Mouse (Mus musculus): ENCODE data around the gene Tgif2. TPM values are rescaled to one million over a fixed set of nuclear protein-coding genes. Genes with fewer than 3 reads are reported as not detected.
"Not testable (repeated sequence)": the region's sequence is repeated elsewhere in the genome, so short reads cannot be mapped to it uniquely, and the experiment has no call there.

The Tgif2 gene
- 11.0 and 12.7 TPM in 2 replicates for polyA plus RNA-seq (2012; rRNA removed)

GRCm38 (mm10) chr2:156839319-156840191 lies at the start of gene Tgif2:
Gene Tgif2, plus strand, starts transcription at chr2:156840007.
- no peaks in the 10 kb centered on the region for H3K36me3 ChIP-seq (ENCODE audit: control insufficient read depth, insufficient read depth, low read length)
- peak within 1 kb of the TSS; percentile 63 for H3K27ac ChIP-seq (ENCODE audit: control insufficient read depth, insufficient read depth, low read depth, low read length)
- H3K4me1 ChIP-seq (ENCODE audit: control insufficient read depth, insufficient read depth, low read length) = peaks cover 27% of the 10 kb centered on the region
- H3K4me3 ChIP-seq (ENCODE audit: control insufficient read depth, low read depth, low read length) = peak within 1 kb of the TSS; percentile 87
- H3K27me3 ChIP-seq (ENCODE audit: control insufficient read depth, insufficient read depth, low read length) = no peaks in the 10 kb centered on the region
- no peak for TF ChIP-seq CTCF (IDR thresholded peaks at IDR 0.05; ENCODE audit: control insufficient read depth, insufficient read depth, insufficient replicate concordance, low read depth, low read length)
- TF ChIP-seq POLR2A (IDR thresholded peaks at IDR 0.05; ENCODE audit: control insufficient read depth, low read depth, low read length) = peak; percentile 49; the same call in 1 of the 2 replicates

- no peaks in the 10 kb centered on the region for H3K36me3 ChIP-seq (ENCODE audit: control insufficient read depth, insufficient read depth, low read length)
- no peaks in the 10 kb centered on the region for H3K27me3 ChIP-seq (ENCODE audit: control insufficient read depth, insufficient read depth, low read length)
- H3K4me1 ChIP-seq (ENCODE audit: control insufficient read depth, insufficient read depth, low read length) = no peaks in the 10 kb centered on the region
- no peak for TF ChIP-seq CTCF (IDR thresholded peaks at IDR 0.05; ENCODE audit: control insufficient read depth, insufficient read depth, insufficient replicate concordance, low read depth, low read length)
- no peak for TF ChIP-seq POLR2A (IDR thresholded peaks at IDR 0.05; ENCODE audit: control insufficient read depth, low read depth, low read length)
- H3K27ac ChIP-seq (ENCODE audit: control insufficient read depth, insufficient read depth, low read depth, low read length) = no peak overlapping the region
- H3K4me3 ChIP-seq (ENCODE audit: control insufficient read depth, low read depth, low read length) = no peak overlapping the region
Measured at GRCm38 (mm10) chr2:156798516-156798915, 41.3 kb upstream of the Tgif2 start.

- no peaks in the 10 kb centered on the region for H3K36me3 ChIP-seq (ENCODE audit: control insufficient read depth, insufficient read depth, low read length)
- no peaks in the 10 kb centered on the region for H3K27me3 ChIP-seq (ENCODE audit: control insufficient read depth, insufficient read depth, low read length)
- TF ChIP-seq POLR2A (IDR thresholded peaks at IDR 0.05; ENCODE audit: control insufficient read depth, low read depth, low read length) = no peak
- TF ChIP-seq CTCF (IDR thresholded peaks at IDR 0.05; ENCODE audit: control insufficient read depth, insufficient read depth, insufficient replicate concordance, low read depth, low read length) = no peak
- H3K4me3 ChIP-seq (ENCODE audit: control insufficient read depth, low read depth, low read length) = no peak overlapping the region
- no peaks in the 10 kb centered on the region for H3K4me1 ChIP-seq (ENCODE audit: control insufficient read depth, insufficient read depth, low read length)
- H3K27ac ChIP-seq (ENCODE audit: control insufficient read depth, insufficient read depth, low read depth, low read length) = no peak overlapping the region
Measured at GRCm38 (mm10) chr2:156801045-156801444, 38.8 kb upstream of the Tgif2 start.

GRCm38 (mm10) chr2:156802116-156802515 lies 37.7 kb upstream of the Tgif2 start:
- not testable (repeated sequence) for H3K4me1 ChIP-seq (ENCODE audit: control insufficient read depth, insufficient read depth, low read length); H3K27me3 ChIP-seq (ENCODE audit: control insufficient read depth, insufficient read depth, low read length); H3K27ac ChIP-seq (ENCODE audit: control insufficient read depth, insufficient read depth, low read depth, low read length); H3K36me3 ChIP-seq (ENCODE audit: control insufficient read depth, insufficient read depth, low read length); H3K4me3 ChIP-seq (ENCODE audit: control insufficient read depth, low read depth, low read length)

- H3K27ac ChIP-seq (ENCODE audit: control insufficient read depth, insufficient read depth, low read depth, low read length) = no peak overlapping the region
- no peaks in the 10 kb centered on the region for H3K27me3 ChIP-seq (ENCODE audit: control insufficient read depth, insufficient read depth, low read length)
- no peaks in the 10 kb centered on the region for H3K36me3 ChIP-seq (ENCODE audit: control insufficient read depth, insufficient read depth, low read length)
- TF ChIP-seq CTCF (IDR thresholded peaks at IDR 0.05; ENCODE audit: control insufficient read depth, insufficient read depth, insufficient replicate concordance, low read depth, low read length) = no peak
- no peak for TF ChIP-seq POLR2A (IDR thresholded peaks at IDR 0.05; ENCODE audit: control insufficient read depth, low read depth, low read length)
- no peak overlapping the region for H3K4me3 ChIP-seq (ENCODE audit: control insufficient read depth, low read depth, low read length)
- H3K4me1 ChIP-seq (ENCODE audit: control insufficient read depth, insufficient read depth, low read length) = peaks cover 6% of the 10 kb centered on the region
Measured at GRCm38 (mm10) chr2:156803698-156804372, 36.0 kb upstream of the Tgif2 start.

- no peaks in the 10 kb centered on the region for H3K36me3 ChIP-seq (ENCODE audit: control insufficient read depth, insufficient read depth, low read length)
- no peak for TF ChIP-seq POLR2A (IDR thresholded peaks at IDR 0.05; ENCODE audit: control insufficient read depth, low read depth, low read length)
- TF ChIP-seq CTCF (IDR thresholded peaks at IDR 0.05; ENCODE audit: control insufficient read depth, insufficient read depth, insufficient replicate concordance, low read depth, low read length) = no peak
- peaks cover 8% of the 10 kb centered on the region for H3K4me1 ChIP-seq (ENCODE audit: control insufficient read depth, insufficient read depth, low read length)
- H3K27me3 ChIP-seq (ENCODE audit: control insufficient read depth, insufficient read depth, low read length) = no peaks in the 10 kb centered on the region
- H3K27ac ChIP-seq (ENCODE audit: control insufficient read depth, insufficient read depth, low read depth, low read length) = no peak overlapping the region
- no peak overlapping the region for H3K4me3 ChIP-seq (ENCODE audit: control insufficient read depth, low read depth, low read length)
Measured at GRCm38 (mm10) chr2:156804589-156804988, 35.2 kb upstream of the Tgif2 start.

GRCm38 (mm10) chr2:156806886-156807285 lies 32.9 kb upstream of the Tgif2 start:
- Histone ChIP-seq H3K36me3 (ENCODE audit: control insufficient read depth, insufficient read depth, low read length) (no peaks in the 10 kb centered on the region), H3K4me3 (ENCODE audit: control insufficient read depth, low read depth, low read length) (no peak overlapping the region), H3K27ac (ENCODE audit: control insufficient read depth, insufficient read depth, low read depth, low read length) (no peak overlapping the region), H3K4me1 (ENCODE audit: control insufficient read depth, insufficient read depth, low read length) (peaks cover 13% of the 10 kb centered on the region), H3K27me3 (ENCODE audit: control insufficient read depth, insufficient read depth, low read length) (no peaks in the 10 kb centered on the region)
- TF ChIP-seq POLR2A (IDR thresholded peaks at IDR 0.05; ENCODE audit: control insufficient read depth, low read depth, low read length) (no peak), CTCF (IDR thresholded peaks at IDR 0.05; ENCODE audit: control insufficient read depth, insufficient read depth, insufficient replicate concordance, low read depth, low read length) (no peak)
